Mouse (Mus musculus): ENCODE measurements around the gene Gabra1. TPM values are rescaled to one million over a fixed set of nuclear protein-coding genes. Genes with fewer than 3 reads are reported as not detected.

Gene Gabra1
- 1 to 10 TPM; 2.6 to 4.6 (median 2.8) TPM for total RNA-seq (2022)

GRCm38 (mm10) chr11:42182825-42183152 lies at the start of gene Gabra1:
TSS of gene Gabra1 (minus strand) at chr11:42182930.
- no peak for DNase-seq (ENCODE audit: low spot score)

- no peak for DNase-seq (ENCODE audit: low spot score)
Observed at GRCm38 (mm10) chr11:42181973-42182824, 531 bp downstream of the Gabra1 start.

GRCm38 (mm10) chr11:42181426-42181825 lies 1.3 kb downstream of the Gabra1 start:
- no peak for DNase-seq (ENCODE audit: low spot score)

- no peak for DNase-seq (ENCODE audit: low spot score)
Observed at GRCm38 (mm10) chr11:42179535-42179934, 3.2 kb downstream of the Gabra1 start.

GRCm38 (mm10) chr11:42178296-42178695 lies 4.4 kb downstream of the Gabra1 start:
- DNase-seq (ENCODE audit: low spot score): no peak

GRCm38 (mm10) chr11:42151396-42151795 lies 31.3 kb downstream of the Gabra1 start:
- no peak for DNase-seq (ENCODE audit: low spot score)

- DNase-seq (ENCODE audit: low spot score): no peak
Observed at GRCm38 (mm10) chr11:42116931-42117330, 65.8 kb downstream of the Gabra1 start.

GRCm38 (mm10) chr11:42110051-42110450 lies 72.7 kb downstream of the Gabra1 start:
- DNase-seq (ENCODE audit: low spot score): no peak

GRCm38 (mm10) chr11:42109627-42110026 lies 73.1 kb downstream of the Gabra1 start:
- no peak for DNase-seq (ENCODE audit: low spot score)

GRCm38 (mm10) chr11:42095556-42095955 lies 87.2 kb downstream of the Gabra1 start:
- no peak for DNase-seq (ENCODE audit: low spot score)

Other genes with a start within 250 kb of the Gabra1 start
- gene Gabrg2, start 182.1 kb downstream of the Gabra1 start, total RNA-seq (2022): under 1 TPM in 1 of 4 experiments, not detected in 3; 0.14 TPM
- not detected for gene Gabra6, start 138.1 kb upstream of the Gabra1 start, total RNA-seq (2022)
- 1 to 10 TPM in 1 of 4 experiments, under 1 TPM in 3; 0.37 to 1.6 (median 0.72) TPM for gene Gabrb2, start 236.8 kb upstream of the Gabra1 start, total RNA-seq (2022)